Mouse (Mus musculus) embryonic facial prominence, embryonic 10.5 days (tissue): Measurements from ENCODE around the gene Cma2. TPM values are rescaled to one million over a fixed set of nuclear protein-coding genes. Genes with fewer than 3 reads are reported as not detected.
"Not testable (repeated sequence)": the region's sequence is repeated elsewhere in the genome, so short reads cannot be mapped to it uniquely, and the experiment has no call there.

Source experiments
- DNase-seq: peaks from one replicate; pipeline ENCODE4 v3.0.0-alpha.2; 2017; ENCODE audit warnings: low spot score
- H3K27ac ChIP-seq: fragments of 300-500 bp; sonication (generic); replicated peaks from 2 replicates; pipeline ENCODE4 v1.5.1; 2016; ENCODE audit warnings: mild to moderate bottlenecking
- H3K27me3 ChIP-seq: fragments of 300-500 bp; sonication (generic); replicated peaks from 2 replicates; pipeline ENCODE4 v1.6.1; 2016; ENCODE audit warnings: low read depth, mild to moderate bottlenecking; ENCODE audit not compliant: poor library complexity, severe bottlenecking
- H3K36me3 ChIP-seq: fragments of 300-500 bp; sonication (generic); replicated peaks from 2 replicates; pipeline ENCODE4 v1.6.1; 2016; ENCODE audit warnings: mild to moderate bottlenecking, moderate library complexity
- H3K4me1 ChIP-seq: fragments of 300-500 bp; sonication (generic); 2 replicates; pipeline ENCODE4 v1.6.1; 2016
- H3K4me3 ChIP-seq: fragments of 300-500 bp; sonication (generic); 2 replicates; pipeline ENCODE4 v1.5.1; 2016; ENCODE audit warnings: mild to moderate bottlenecking, moderate library complexity
- H3K9me3 ChIP-seq: fragments of 300-500 bp; sonication (generic); 2 replicates; pipeline ENCODE4 v1.6.1; 2016; ENCODE audit warnings: mild to moderate bottlenecking
- WGBS: fragments of 180-500 bp; shearing (Covaris S2); methylation state at CpG from one replicate; pipeline ENCODE4 v1.1.7; 2016; 5-methylcytosine and 5-hydroxymethylcytosine counted together
- polyA plus RNA-seq: library from polyadenylated mRNA; unstranded; fragments of >200 nt; fragmentation: Nextera tagmentation; extraction: Ambion mirVana; gene quantifications from 2 replicates; pipeline ENCODE4 v1.2.1, GENCODE M21; 2016

Gene Cma2
- polyA plus RNA-seq, 1 experiment from 2014 or later: not detected

GRCm38 (mm10) chr14:55946269-55946969, 4.4 kb upstream of the Cma2 start:
- no peaks in the 10 kb centered on the region for H3K9me3 ChIP-seq
- H3K27ac ChIP-seq: no peak overlapping the region
- no peak for DNase-seq
- no peak overlapping the region for H3K4me3 ChIP-seq
- H3K27me3 ChIP-seq: no peaks in the 10 kb centered on the region
- 82% methylated on average over 2 of the region's 2 CpGs for WGBS
- H3K36me3 ChIP-seq: no peaks in the 10 kb centered on the region
- H3K4me1 ChIP-seq: no peaks in the 10 kb centered on the region

GRCm38 (mm10) chr14:55963263-55963662, 12.5 kb downstream of the Cma2 start:
- H3K27ac ChIP-seq: no peak overlapping the region
- no peaks in the 10 kb centered on the region for H3K27me3 ChIP-seq
- peak; percentile 41 for DNase-seq
- no peak overlapping the region for H3K4me3 ChIP-seq
- H3K9me3 ChIP-seq: no peaks in the 10 kb centered on the region
- 6% methylated on average over 1 of the region's 1 CpGs for WGBS
- H3K4me1 ChIP-seq: 0 out of 2 replicates have a peak, but pooled peaks cover 8% of the 10 kb centered on the region
- no peaks in the 10 kb centered on the region for H3K36me3 ChIP-seq

GRCm38 (mm10) chr14:55963900-55964299, 13.1 kb downstream of the Cma2 start:
- H3K27me3 ChIP-seq, H3K9me3 ChIP-seq, H3K4me1 ChIP-seq, H3K36me3 ChIP-seq, H3K4me3 ChIP-seq, H3K27ac ChIP-seq: not testable (repeated sequence)
- DNase-seq: peak; percentile 20
- WGBS: 38% methylated on average over 2 of the region's 2 CpGs

- not testable (repeated sequence) for H3K27me3 ChIP-seq, H3K4me3 ChIP-seq, H3K4me1 ChIP-seq, H3K36me3 ChIP-seq, H3K27ac ChIP-seq, H3K9me3 ChIP-seq, DNase-seq
- WGBS: 83% methylated on average over 2 of the region's 3 CpGs
Measured at GRCm38 (mm10) chr14:55987464-55987863, 36.7 kb downstream of the Cma2 start.

- no peaks in the 10 kb centered on the region for H3K9me3 ChIP-seq
- H3K27ac ChIP-seq: no peak overlapping the region
- H3K4me1 ChIP-seq: no peaks in the 10 kb centered on the region
- no peak for DNase-seq
- no peaks in the 10 kb centered on the region for H3K27me3 ChIP-seq
- no peaks in the 10 kb centered on the region for H3K36me3 ChIP-seq
- WGBS: 77% methylated on average over 3 of the region's 3 CpGs
- H3K4me3 ChIP-seq: no peak overlapping the region
Measured at GRCm38 (mm10) chr14:56013147-56013546, 62.4 kb downstream of the Cma2 start.

GRCm38 (mm10) chr14:56013924-56014323, 63.1 kb downstream of the Cma2 start:
- no peaks in the 10 kb centered on the region for H3K36me3 ChIP-seq
- H3K27ac ChIP-seq: no peak overlapping the region
- no peaks in the 10 kb centered on the region for H3K4me1 ChIP-seq
- WGBS: 91% methylated on average over 2 of the region's 2 CpGs
- H3K27me3 ChIP-seq: no peaks in the 10 kb centered on the region
- no peaks in the 10 kb centered on the region for H3K9me3 ChIP-seq
- H3K4me3 ChIP-seq: no peak overlapping the region
- DNase-seq: no peak

GRCm38 (mm10) chr14:56017671-56018070, 66.9 kb downstream of the Cma2 start, which contains the start of gene Mcpt1:
TSS of gene Mcpt1 (plus strand) at chr14:56017971.
- H3K4me3 ChIP-seq, H3K4me1 ChIP-seq, H3K27ac ChIP-seq, DNase-seq, H3K9me3 ChIP-seq, H3K36me3 ChIP-seq, H3K27me3 ChIP-seq: not testable (repeated sequence)
- 79% methylated on average over 3 of the region's 3 CpGs for WGBS

GRCm38 (mm10) chr14:56019446-56019845, 68.7 kb downstream of the Cma2 start:
- WGBS: 69% methylated on average over 1 of the region's 1 CpGs
- no peaks in the 10 kb centered on the region for H3K9me3 ChIP-seq
- no peak overlapping the region for H3K4me3 ChIP-seq
- no peak for DNase-seq
- H3K36me3 ChIP-seq: no peaks in the 10 kb centered on the region
- no peaks in the 10 kb centered on the region for H3K4me1 ChIP-seq
- H3K27me3 ChIP-seq: no peaks in the 10 kb centered on the region
- no peak overlapping the region for H3K27ac ChIP-seq

- not testable (repeated sequence) for H3K9me3 ChIP-seq, H3K4me1 ChIP-seq
Measured at GRCm38 (mm10) chr14:56021305-56021704, 70.5 kb downstream of the Cma2 start.

More at GRCm38 (mm10) chr14:56021305-56021704, 70.5 kb downstream of the Cma2 start:
- H3K4me3 ChIP-seq, H3K36me3 ChIP-seq, H3K27ac ChIP-seq, DNase-seq, H3K27me3 ChIP-seq: not testable (repeated sequence)
- WGBS: 77% methylated on average over 4 of the region's 4 CpGs

Other genes with a start within 250 kb of the Cma2 start
- 0.70 and 0.90 TPM in 2 replicates for gene Tgm1, start 237.1 kb upstream of the Cma2 start, polyA plus RNA-seq
- 29.7 and 35.3 TPM in 2 replicates for gene Rabggta, start 228.7 kb upstream of the Cma2 start, polyA plus RNA-seq
- gene Dhrs1, start 205.3 kb upstream of the Cma2 start, polyA plus RNA-seq: 57.4 and 69.6 TPM in 2 replicates
- 59.1 and 64.5 TPM in 2 replicates for gene Nop9, start 205.3 kb upstream of the Cma2 start, polyA plus RNA-seq
- 0.16 TPM in 1 of 2 replicates, not detected in the other for gene Cideb, start 192.5 kb upstream of the Cma2 start, polyA plus RNA-seq
- gene Ltb4r2, start 189.6 kb upstream of the Cma2 start, polyA plus RNA-seq: 0.13 and 0.39 TPM in 2 replicates
- gene Ltb4r1, start 185.0 kb upstream of the Cma2 start, polyA plus RNA-seq: 0.10 and 0.35 TPM in 2 replicates
- gene Adcy4, start 166.9 kb upstream of the Cma2 start, polyA plus RNA-seq: 10.7 and 11.4 TPM in 2 replicates
- 21.4 and 24.1 TPM in 2 replicates for gene Ripk3, start 162.1 kb upstream of the Cma2 start, polyA plus RNA-seq
- gene Nfatc4, start 127.8 kb upstream of the Cma2 start, polyA plus RNA-seq: 94.5 and 113 TPM in 2 replicates
- gene Nynrin, start 97.0 kb upstream of the Cma2 start, polyA plus RNA-seq: 36.0 and 38.1 TPM in 2 replicates
- gene Cbln3, start 66.6 kb upstream of the Cma2 start, polyA plus RNA-seq: 0.09 and 0.15 TPM in 2 replicates
- 31.0 and 33.0 TPM in 2 replicates for gene Khnyn, start 66.0 kb upstream of the Cma2 start, polyA plus RNA-seq
- gene Sdr39u1, start 50.7 kb upstream of the Cma2 start, polyA plus RNA-seq: 45.5 and 57.5 TPM in 2 replicates
- not detected in 2 replicates for gene Cma1, start 6.3 kb upstream of the Cma2 start, polyA plus RNA-seq
- not detected in 2 replicates for gene Mcpt1, start 67.0 kb downstream of the Cma2 start, polyA plus RNA-seq
- not detected in 2 replicates for gene Mcpt9, start 79.5 kb downstream of the Cma2 start, polyA plus RNA-seq
- not detected in 2 replicates for gene Mcpt2, start 91.1 kb downstream of the Cma2 start, polyA plus RNA-seq
- not detected in 2 replicates for gene Mcpt4, start 111.3 kb downstream of the Cma2 start, polyA plus RNA-seq
- gene Mcpt8, start 134.3 kb downstream of the Cma2 start, polyA plus RNA-seq: not detected in 2 replicates
- gene Ctsg, start 151.6 kb downstream of the Cma2 start, polyA plus RNA-seq: not detected in 2 replicates
- gene Gzme, start 169.6 kb downstream of the Cma2 start, polyA plus RNA-seq: not detected in 2 replicates
- not detected in 2 replicates for gene Gzmd, start 181.6 kb downstream of the Cma2 start, polyA plus RNA-seq
- gene Gzmg, start 208.6 kb downstream of the Cma2 start, polyA plus RNA-seq: not detected in 2 replicates
- gene Gzmn, start 223.6 kb downstream of the Cma2 start, polyA plus RNA-seq: not detected in 2 replicates